Mouse (Mus musculus): Measurements from ENCODE around the gene Fhdc1.

Fhdc1 gene

GRCm38 (mm10) chr3:84472955-84473354, 7.3 kb downstream of the Fhdc1 start:
- DNase-seq: no peak

- no peak for DNase-seq
Observed at GRCm38 (mm10) chr3:84472527-84472926, 7.7 kb downstream of the Fhdc1 start.

GRCm38 (mm10) chr3:84471146-84471545, 9.1 kb downstream of the Fhdc1 start:
- no peak for DNase-seq

- DNase-seq: no peak
Observed at GRCm38 (mm10) chr3:84468111-84468453, 12.1 kb downstream of the Fhdc1 start.

- no peak for DNase-seq
Observed at GRCm38 (mm10) chr3:84467419-84468110, 12.7 kb downstream of the Fhdc1 start.

GRCm38 (mm10) chr3:84465822-84466500, 14.3 kb downstream of the Fhdc1 start:
- no peak for DNase-seq

GRCm38 (mm10) chr3:84461687-84462086, 18.5 kb downstream of the Fhdc1 start:
- DNase-seq: no peak

GRCm38 (mm10) chr3:84460952-84461351, 19.3 kb downstream of the Fhdc1 start:
- peak; percentile 12 for DNase-seq

GRCm38 (mm10) chr3:84460499-84460898, 19.7 kb downstream of the Fhdc1 start:
- no peak for DNase-seq

GRCm38 (mm10) chr3:84455733-84456417, 24.4 kb downstream of the Fhdc1 start:
- DNase-seq: no peak

- no peak for DNase-seq
Observed at GRCm38 (mm10) chr3:84450651-84451050, 29.6 kb downstream of the Fhdc1 start.

GRCm38 (mm10) chr3:84449015-84449414, 31.2 kb downstream of the Fhdc1 start:
- no peak for DNase-seq

GRCm38 (mm10) chr3:84447803-84448202, 32.4 kb downstream of the Fhdc1 start:
- DNase-seq: no peak

GRCm38 (mm10) chr3:84445838-84446237, 34.4 kb downstream of the Fhdc1 start:
- no peak for DNase-seq

GRCm38 (mm10) chr3:84442890-84443289, 37.3 kb downstream of the Fhdc1 start:
- DNase-seq: no peak

- no peak for DNase-seq
Observed at GRCm38 (mm10) chr3:84439431-84440210, 40.6 kb downstream of the Fhdc1 start.

- no peak for DNase-seq
Observed at GRCm38 (mm10) chr3:84438840-84439239, 41.4 kb downstream of the Fhdc1 start.

GRCm38 (mm10) chr3:84438118-84438517, 42.1 kb downstream of the Fhdc1 start:
- DNase-seq: no peak

- no peak for DNase-seq
Observed at GRCm38 (mm10) chr3:84436947-84437346, 43.3 kb downstream of the Fhdc1 start.

GRCm38 (mm10) chr3:84435288-84436043, 44.8 kb downstream of the Fhdc1 start:
- DNase-seq: no peak

- DNase-seq: no peak
Observed at GRCm38 (mm10) chr3:84432797-84433445, 47.3 kb downstream of the Fhdc1 start.

GRCm38 (mm10) chr3:84431257-84431656, 49.0 kb downstream of the Fhdc1 start:
- DNase-seq: no peak

Data from thymus, postnatal 25 days (tissue).